Mouse (Mus musculus) CH12.LX (cell line): ENCODE data around the gene Milr1. TPM values are rescaled to one million over a fixed set of nuclear protein-coding genes. Genes with fewer than 3 reads are reported as not detected.

ENCODE experiments used
- DNase-seq: peaks from one replicate; pipeline ENCODE4 v3.0.0-alpha.2; 2013; ENCODE audit errors: extremely low read depth
- H3K27ac ChIP-seq: 2 replicates; pipeline ENCODE4 v1.5.1; 2012; ENCODE audit warnings: low read depth, mild to moderate bottlenecking, control low read depth, moderate library complexity; ENCODE audit not compliant: insufficient read depth
- H3K27me3 ChIP-seq: replicated peaks from 2 replicates; pipeline ENCODE3; 2012; ENCODE audit warnings: inconsistent platforms
- H3K36me3 ChIP-seq, 2 experiments: replicated peaks in 1 of 2; 2 replicates each; pipeline versions ENCODE3 to v1.6.1; 2012; ENCODE audit warnings: inconsistent platforms in 1 of 2, low read length in 1 of 2, mild to moderate bottlenecking in 1 of 2, mixed read lengths in 1 of 2, moderate library complexity in 1 of 2; ENCODE audit not compliant: control insufficient read depth in 1 of 2, insufficient read depth in 1 of 2
- H3K4me1 ChIP-seq, 2 experiments: 2 replicates each; pipeline ENCODE4 v1.6.1; 2012; ENCODE audit warnings: inconsistent platforms in 1 of 2, moderate library complexity in 1 of 2; ENCODE audit not compliant: insufficient read depth in 2 of 2, control insufficient read depth in 1 of 2
- H3K4me2 ChIP-seq: 2 replicates; pipeline ENCODE4 v1.6.1; 2012; ENCODE audit warnings: low read depth, mild to moderate bottlenecking, control low read depth; ENCODE audit not compliant: poor library complexity, insufficient read depth, severe bottlenecking
- H3K4me3 ChIP-seq, 3 experiments: fragments of 150-350 bp in 1 of 3; sonication (generic) in 1 of 3; replicated peaks in 1 of 3; 2 replicates each; pipeline versions ENCODE3 to v1.5.1; 2011 to 2012; ENCODE audit warnings: low read depth in 2 of 3, low read length in 2 of 3, mild to moderate bottlenecking in 2 of 3, moderate library complexity in 2 of 3, control low read depth in 1 of 3, improper control_type of control experiment in 1 of 3, inconsistent platforms in 1 of 3, mixed read lengths in 1 of 3; ENCODE audit not compliant: poor library complexity in 1 of 3
- H3K79me2 ChIP-seq: replicated peaks from 2 replicates; pipeline ENCODE4 v1.6.1; 2012; ENCODE audit warnings: mild to moderate bottlenecking, moderate library complexity; ENCODE audit not compliant: control insufficient read depth, poor library complexity, insufficient read depth, severe bottlenecking; ENCODE audit errors: extremely low read depth
- H3K9ac ChIP-seq: 2 replicates; pipeline ENCODE4 v1.6.1; 2012; ENCODE audit warnings: low read depth, mild to moderate bottlenecking, control low read depth, moderate library complexity; ENCODE audit not compliant: insufficient read depth
- H3K9me3 ChIP-seq: replicated peaks from 2 replicates; pipeline ENCODE3; 2012; ENCODE audit warnings: low read length, inconsistent platforms, mixed read lengths
- BHLHE40 ChIP-seq: IDR thresholded peaks from 2 replicates; pipeline ENCODE4 v1.6.1; 2011; ENCODE audit warnings: mild to moderate bottlenecking, low read depth, low read length, improper control_type of control experiment
- CHD1 ChIP-seq: IDR thresholded peaks from 2 replicates; pipeline ENCODE4 v1.6.1; 2012; ENCODE audit warnings: low read depth, low read length, improper control_type of control experiment, inconsistent platforms
- CHD2 ChIP-seq: IDR thresholded peaks from 2 replicates; pipeline ENCODE4 v1.6.1; 2011; ENCODE audit warnings: low read length, improper control_type of control experiment
- E2F4 ChIP-seq: IDR thresholded peaks from 2 replicates; pipeline ENCODE4 v1.6.1; 2011; ENCODE audit warnings: low read depth, low read length, improper control_type of control experiment; ENCODE audit not compliant: insufficient replicate concordance
- EP300 ChIP-seq: IDR thresholded peaks from 2 replicates; pipeline ENCODE4 v1.6.1; 2011; ENCODE audit warnings: low read length, improper control_type of control experiment
- ETS1 ChIP-seq: conservative IDR thresholded peaks from 2 replicates; pipeline ENCODE4 v1.6.1; 2012; ENCODE audit warnings: low read depth, mild to moderate bottlenecking, inconsistent platforms, low read length, improper control_type of control experiment, moderate library complexity
- IRF4 ChIP-seq: IDR thresholded peaks from 2 replicates; pipeline ENCODE4 v1.6.1; 2014; ENCODE audit warnings: low read depth, mild to moderate bottlenecking, inconsistent platforms, low read length, improper control_type of control experiment
- JUN ChIP-seq: IDR thresholded peaks from 2 replicates; pipeline ENCODE4 v1.6.1; 2011; ENCODE audit warnings: low read depth, mild to moderate bottlenecking, low read length, improper control_type of control experiment, moderate library complexity; ENCODE audit not compliant: insufficient read depth
- KAT2A ChIP-seq: IDR thresholded peaks from 2 replicates; pipeline ENCODE4 v1.6.1; 2012; ENCODE audit warnings: low read length, improper control_type of control experiment, inconsistent platforms; ENCODE audit not compliant: insufficient replicate concordance
- MAFK ChIP-seq: IDR thresholded peaks from 2 replicates; pipeline ENCODE4 v1.6.1; 2011; ENCODE audit warnings: low read length, improper control_type of control experiment; ENCODE audit not compliant: insufficient replicate concordance
- MAX ChIP-seq: IDR thresholded peaks from 2 replicates; pipeline ENCODE4 v1.6.1; 2011; ENCODE audit warnings: low read length, improper control_type of control experiment
- MAZ ChIP-seq: IDR thresholded peaks from 2 replicates; pipeline ENCODE4 v1.6.1; 2012; ENCODE audit warnings: low read depth, mild to moderate bottlenecking, inconsistent platforms, low read length, improper control_type of control experiment, moderate library complexity
- MEF2A ChIP-seq: IDR thresholded peaks from 2 replicates; pipeline ENCODE4 v1.6.1; 2014; ENCODE audit warnings: low read depth, mild to moderate bottlenecking, inconsistent platforms, low read length, improper control_type of control experiment, borderline replicate concordance
- MXI1 ChIP-seq: IDR thresholded peaks from 2 replicates; pipeline ENCODE4 v1.6.1; 2011; ENCODE audit warnings: mild to moderate bottlenecking, low read depth, low read length, improper control_type of control experiment
- MYC ChIP-seq: IDR thresholded peaks from 2 replicates; pipeline ENCODE4 v1.6.1; 2011; ENCODE audit warnings: low read depth, mild to moderate bottlenecking, improper control_type of control experiment, low read length
- NELFE ChIP-seq: IDR thresholded peaks from 2 replicates; pipeline ENCODE4 v1.6.1; 2011; ENCODE audit warnings: low read depth, low read length, improper control_type of control experiment
- NRF1 ChIP-seq: IDR thresholded peaks from 2 replicates; pipeline ENCODE4 v1.6.1; 2014; ENCODE audit warnings: low read depth, mild to moderate bottlenecking, inconsistent platforms, low read length, improper control_type of control experiment, moderate library complexity
- PAX5 ChIP-seq: IDR thresholded peaks from 2 replicates; pipeline ENCODE4 v1.6.1; 2012; ENCODE audit warnings: low read length, inconsistent platforms, mixed read lengths
- POLR2A ChIP-seq: IDR thresholded peaks from 2 replicates; pipeline ENCODE4 v1.6.1; 2011; ENCODE audit warnings: low read depth, mild to moderate bottlenecking, improper control_type of control experiment, low read length
- POLR2AphosphoS2 ChIP-seq: IDR thresholded peaks from 2 replicates; pipeline ENCODE4 v1.6.1; 2011; ENCODE audit warnings: low read depth, low read length, improper control_type of control experiment
- RAD21 ChIP-seq: IDR thresholded peaks from 2 replicates; pipeline ENCODE4 v1.6.1; 2011; ENCODE audit warnings: low read depth, mild to moderate bottlenecking, low read length, improper control_type of control experiment, moderate library complexity
- RCOR1 ChIP-seq: conservative IDR thresholded peaks from 2 replicates; pipeline ENCODE4 v1.6.1; 2012; ENCODE audit warnings: low read depth, mild to moderate bottlenecking, inconsistent platforms, low read length, improper control_type of control experiment
- SIN3A ChIP-seq: IDR thresholded peaks from 2 replicates; pipeline ENCODE4 v1.6.1; 2012; ENCODE audit warnings: low read length, improper control_type of control experiment, inconsistent platforms
- SMC3 ChIP-seq: IDR thresholded peaks from 2 replicates; pipeline ENCODE4 v1.6.1; 2011; ENCODE audit warnings: low read depth, low read length, improper control_type of control experiment
- TCF12 ChIP-seq: IDR thresholded peaks from 2 replicates; pipeline ENCODE4 v1.6.1; 2014; ENCODE audit warnings: low read depth, mild to moderate bottlenecking, inconsistent platforms, low read length, improper control_type of control experiment
- USF1 ChIP-seq: IDR thresholded peaks from 2 replicates; pipeline ENCODE4 v1.6.1; 2014; ENCODE audit warnings: low read depth, mild to moderate bottlenecking, inconsistent platforms, low read length, improper control_type of control experiment
- USF2 ChIP-seq: conservative IDR thresholded peaks from 2 replicates; pipeline ENCODE4 v1.6.1; 2011; ENCODE audit warnings: low read depth, low read length, improper control_type of control experiment
- ZC3H11A ChIP-seq: IDR thresholded peaks from 2 replicates; pipeline ENCODE4 v1.6.1; 2012; ENCODE audit warnings: low read depth, mild to moderate bottlenecking, inconsistent platforms, low read length, improper control_type of control experiment
- ZKSCAN1 ChIP-seq: IDR thresholded peaks from 2 replicates; pipeline ENCODE4 v1.6.1; 2012; ENCODE audit warnings: low read depth, inconsistent platforms, low read length, improper control_type of control experiment, borderline replicate concordance
- dilution Hi-C: fragments of 300-500 bp; cut with MboI; formaldehyde crosslinking; loops from 2 replicates; pipeline ENCODE4 v1.14.3; 2020; ENCODE audit warnings: low sequenced_read_pairs; ENCODE audit not compliant: extremely low pct_unique_long_range_greater_than_20kb, extremely low pct_ligation_motif_present
- in situ Hi-C: fragments of 300-500 bp; cut with MboI; formaldehyde crosslinking; loops from 3 replicates; pipeline ENCODE4 v1.14.3; 2019; ENCODE audit warnings: low sequenced_read_pairs, low pct_ligation_motif_present, low pct_unique_long_range_greater_than_20kb, mixed read lengths
- polyA plus RNA-seq: library from polyadenylated mRNA; unstranded; fragments of >175 nt; gene quantifications from 2 replicates; pipeline ENCODE4 v1.2.1, GENCODE M21; 2012; ENCODE audit warnings: low read depth; ENCODE audit not compliant: insufficient read length
- total RNA-seq, 2 experiments: library from RNA; depleted of rRNA; stranded (reverse); fragments of 300-350 nt in 1 of 2; fragments of >200 nt in 1 of 2; gene quantifications; 2 replicates each; pipeline ENCODE4 v1.2.3; 2012 to 2014

Milr1 gene
- total and polyA plus RNA-seq, 3 experiments = 22.0 to 41.2 (median 35.4) TPM

GRCm38 (mm10) chr11:106720379-106720778 lies 30.6 kb upstream of the Milr1 start:
- no peak for TF ChIP-seq PAX5
- TF ChIP-seq CHD1 = no peak
- no peak for TF ChIP-seq ZKSCAN1
- no peak for TF ChIP-seq ZC3H11A
- TF ChIP-seq E2F4 = no peak
- no peak for TF ChIP-seq MXI1
- no peak for TF ChIP-seq SIN3A
- no peak for TF ChIP-seq RAD21
- no peak for TF ChIP-seq KAT2A
- TF ChIP-seq POLR2A = no peak
- TF ChIP-seq MEF2A = no peak
- TF ChIP-seq MAFK = no peak
- TF ChIP-seq CHD2 = no peak
- TF ChIP-seq IRF4 = no peak
- no peak for TF ChIP-seq USF2
- no peak for TF ChIP-seq MYC
- TF ChIP-seq, all 38 proteins: peak for 0
- dilution Hi-C loops (no loop called here), in situ Hi-C loops (no loop called here)
- Histone ChIP-seq H3K27me3 (no peaks in the 10 kb centered on the region), H3K27ac (no peak overlapping the region), H3K4me3 (no peak overlapping the region), H3K36me3 (peaks cover 0 to 22% of the 10 kb centered on the region in 2 experiments), H3K9me3 (no peaks in the 10 kb centered on the region), H3K4me2 (no peak overlapping the region), H3K79me2 (no peaks in the 10 kb centered on the region), H3K4me1 (peaks cover 13 to 45% of the 10 kb centered on the region in 2 experiments), H3K9ac (no peak overlapping the region)
- DNase-seq = no peak

- peak overlapping the region; percentile 99 for H3K4me2 ChIP-seq
- H3K36me3 ChIP-seq = peaks cover 0 to 16% of the 10 kb centered on the region in 2 experiments
- peak overlapping the region; percentile 61; the same call in 1 of the 2 replicates for H3K27ac ChIP-seq
- dilution Hi-C loops (no loop called here), in situ Hi-C loops (no loop called here)
- peak; percentile 67 for DNase-seq
- no peaks in the 10 kb centered on the region for H3K79me2 ChIP-seq
- H3K4me1 ChIP-seq = peaks cover 13 to 41% of the 10 kb centered on the region in 2 experiments
- no peaks in the 10 kb centered on the region for H3K9me3 ChIP-seq
- peak overlapping the region; percentile 79 for H3K9ac ChIP-seq
- no peaks in the 10 kb centered on the region for H3K27me3 ChIP-seq
- peak overlapping the region in 2 of 3 experiments; percentile 1 to 16 for H3K4me3 ChIP-seq
- TF ChIP-seq CHD2 (peak; percentile 82), E2F4 (no peak), MAX (peak; percentile 73), RCOR1 (no peak), NRF1 (0 out of 2 replicates have a peak, but pooled peaks have one; percentile 28), USF2 (no peak), MYC (peak; percentile 78), ETS1 (peak; percentile 40; the same call in 1 of the 2 replicates), JUN (no peak), NELFE (peak; percentile 58; the same call in 1 of the 2 replicates), SIN3A (0 out of 2 replicates have a peak, but pooled peaks have one; percentile 46), MAZ (peak; percentile 61; the same call in 1 of the 2 replicates), MEF2A (0 out of 2 replicates have a peak, but pooled peaks have one; percentile 18), CHD1 (0 out of 2 replicates have a peak, but pooled peaks have one; percentile 66), SMC3 (no peak), BHLHE40 (peak; percentile 84), USF1 (no peak), IRF4 (peak; percentile 69; the same call in 1 of the 2 replicates), POLR2A (peak; percentile 44; the same call in 1 of the 2 replicates), KAT2A (no peak), EP300 (peak; percentile 75), MXI1 (peak; percentile 64; the same call in 1 of the 2 replicates), TCF12 (peak; percentile 27; the same call in 1 of the 2 replicates), POLR2AphosphoS2 (0 out of 2 replicates have a peak, but pooled peaks have one; percentile 27)
These were observed 28.1 kb upstream of the Milr1 start for GRCm38 (mm10) chr11:106722831-106723361.
